Mouse (Mus musculus) layer of hippocampus, adult 18-20 months (tissue): Measurements from ENCODE around the gene Trim28. TPM values are rescaled to one million over a fixed set of nuclear protein-coding genes. Genes with fewer than 3 reads are reported as not detected.

Experiments used
- DNase-seq, 2 experiments: peaks; one replicate each; pipeline ENCODE4 v3.0.0; 2022; ENCODE audit warnings: low spot score in 2 of 2
- total RNA-seq, 2 experiments: library from RNA; stranded (reverse); gene quantifications; 2 replicates each; pipeline ENCODE4 v1.2.3; 2021

Gene Trim28
- total RNA-seq, 2 experiments from 2014 or later, result 216 to 246 TPM

- no peak for DNase-seq
Observed at GRCm38 (mm10) chr7:13032541-13032940, 33.6 kb downstream of the Trim28 start.

DNA sequence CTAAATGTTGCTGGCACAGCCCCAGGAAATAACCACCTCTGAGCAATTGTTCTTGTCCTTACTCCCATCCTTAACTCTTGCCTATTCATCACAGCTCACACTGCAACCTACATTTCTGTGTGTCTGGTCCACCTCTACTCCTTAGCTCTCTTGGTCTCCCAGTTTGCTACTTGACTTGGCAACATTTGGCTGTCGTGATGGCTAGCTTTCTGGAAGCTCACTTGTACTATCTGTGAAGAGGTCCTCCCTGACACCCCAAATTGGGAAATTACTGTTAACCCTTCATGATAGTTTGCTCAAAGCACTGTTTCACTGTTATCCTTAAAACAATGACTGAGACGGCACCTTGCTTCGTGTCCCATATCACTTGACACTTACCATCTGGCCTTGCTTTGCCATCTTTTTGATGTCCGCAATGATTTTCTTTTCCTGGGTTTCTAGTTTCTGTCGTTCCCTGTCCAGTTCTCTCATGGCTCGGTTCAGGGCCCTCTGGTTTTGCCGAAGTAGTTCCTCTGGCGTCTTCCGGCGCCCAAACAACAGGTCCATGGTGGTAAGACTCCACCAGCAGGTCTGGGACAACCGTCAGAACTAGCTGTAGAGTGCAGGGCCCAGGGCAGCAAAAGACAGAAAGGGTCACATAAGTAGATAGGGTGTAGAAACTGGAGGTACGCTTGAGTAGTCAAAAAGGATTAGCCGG lies 34.7 kb downstream of the Trim28 start:
- DNase-seq, result no peak

DNA sequence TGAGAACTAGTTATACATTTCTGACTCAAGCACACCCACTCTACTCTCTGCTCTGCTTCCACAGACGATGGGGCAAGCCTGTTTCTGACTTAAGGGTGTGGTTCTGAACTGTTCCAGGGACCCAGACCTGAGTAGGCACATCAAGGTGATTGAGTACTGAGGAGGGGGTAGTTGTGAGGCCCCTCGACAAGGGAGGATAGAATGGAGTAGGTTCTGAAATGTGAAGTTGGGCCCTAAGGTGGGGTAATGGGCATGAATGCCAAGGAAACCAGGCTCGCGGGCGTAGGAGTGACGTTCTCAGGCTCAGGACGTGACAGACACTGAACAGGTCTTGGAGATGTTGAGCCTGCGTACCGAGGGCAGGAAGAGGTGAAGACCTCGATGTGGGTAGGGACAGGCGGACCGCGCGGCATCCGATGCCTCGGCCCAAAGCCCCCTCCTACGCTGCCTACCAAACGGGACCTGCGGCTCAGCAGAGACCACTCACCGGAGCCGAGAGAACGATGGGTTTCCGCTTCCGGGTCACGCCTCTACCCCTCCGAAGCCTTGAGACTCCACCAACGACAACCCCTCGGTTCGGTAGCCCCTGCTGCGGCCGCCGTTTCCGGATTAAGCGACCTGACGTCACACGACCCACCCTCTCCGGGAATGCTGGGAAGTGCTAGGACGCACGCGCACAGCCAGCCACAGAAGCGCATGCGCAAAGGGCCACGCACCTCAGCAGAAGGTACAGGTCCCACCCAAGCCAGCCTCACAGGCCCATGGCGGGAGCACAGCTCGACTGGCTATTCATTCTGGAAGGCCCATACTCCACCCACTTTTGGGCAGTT lies 35.4 kb downstream of the Trim28 start, which contains the start of gene Chmp2a:
Chmp2a (minus strand) TSS at position 660 of the 830 bp plus-strand sequence.
- peak; percentile 98 for DNase-seq

DNA sequence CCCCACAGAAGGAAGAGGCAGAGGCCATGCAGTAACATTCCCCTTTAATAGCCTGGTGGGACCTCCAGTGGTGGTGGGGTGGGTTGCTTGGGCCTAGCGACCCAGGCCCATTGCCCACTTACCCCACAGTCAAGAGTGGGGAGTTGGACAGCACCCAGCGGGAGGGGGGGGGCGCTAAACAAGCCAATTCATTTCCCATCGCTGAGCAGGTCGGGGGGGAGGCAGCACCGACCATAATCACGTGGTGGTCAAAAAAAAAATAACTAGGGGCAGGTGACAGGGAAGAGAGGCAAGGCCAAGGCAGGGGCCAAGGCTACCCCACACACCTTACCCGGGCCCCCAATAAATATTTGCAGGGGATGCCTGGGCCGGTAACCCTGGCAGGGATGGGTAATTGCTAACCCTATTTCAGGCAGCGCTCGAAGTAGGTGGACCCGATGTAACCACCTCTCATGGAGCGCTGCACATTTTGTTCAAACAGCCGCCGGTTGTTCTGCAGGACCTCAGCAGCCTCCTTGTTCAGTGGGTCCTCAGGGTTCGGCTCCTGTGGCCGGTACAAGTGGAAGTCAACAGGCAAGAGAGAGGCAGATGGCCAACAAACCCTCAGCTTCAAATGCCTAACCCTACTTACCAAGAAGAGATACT lies 36.4 kb downstream of the Trim28 start:
- DNase-seq, result no peak

- no peak for DNase-seq
Observed at GRCm38 (mm10) chr7:13036806-13037205, 37.9 kb downstream of the Trim28 start.

- DNase-seq, result no peak
Observed at GRCm38 (mm10) chr7:13037366-13037765, 38.5 kb downstream of the Trim28 start.

- DNase-seq, result peak; percentile 99 to 100
Observed at GRCm38 (mm10) chr7:13037901-13038555, 39.1 kb downstream of the Trim28 start, which contains the start of gene Ube2m. Gene Ube2m (minus strand): TSS chr7:13038275.

GRCm38 (mm10) chr7:13038621-13039169 lies 39.8 kb downstream of the Trim28 start:
- no peak for DNase-seq

DNA sequence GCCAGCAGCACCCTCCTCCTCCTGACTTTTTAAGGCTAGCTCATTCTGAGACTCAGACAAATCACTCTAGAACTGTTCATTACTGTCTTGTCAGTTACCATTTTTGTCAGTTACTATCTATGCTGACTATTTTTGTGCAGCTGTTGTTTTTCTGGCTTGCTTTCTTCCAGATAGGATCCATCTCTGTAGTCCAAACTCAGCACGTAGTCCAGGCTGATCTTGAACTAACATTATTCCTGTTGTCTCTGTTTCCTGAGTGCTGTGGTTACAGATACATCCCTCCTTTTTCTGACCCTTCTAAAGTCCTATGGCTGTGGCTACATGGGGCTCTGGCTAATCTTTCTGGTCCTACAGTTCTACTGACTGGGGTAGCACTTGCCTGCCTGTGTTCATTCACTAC lies 40.3 kb downstream of the Trim28 start:
- no peak for DNase-seq

- DNase-seq, result no peak
Observed at GRCm38 (mm10) chr7:13041256-13041655, 42.3 kb downstream of the Trim28 start.

DNA sequence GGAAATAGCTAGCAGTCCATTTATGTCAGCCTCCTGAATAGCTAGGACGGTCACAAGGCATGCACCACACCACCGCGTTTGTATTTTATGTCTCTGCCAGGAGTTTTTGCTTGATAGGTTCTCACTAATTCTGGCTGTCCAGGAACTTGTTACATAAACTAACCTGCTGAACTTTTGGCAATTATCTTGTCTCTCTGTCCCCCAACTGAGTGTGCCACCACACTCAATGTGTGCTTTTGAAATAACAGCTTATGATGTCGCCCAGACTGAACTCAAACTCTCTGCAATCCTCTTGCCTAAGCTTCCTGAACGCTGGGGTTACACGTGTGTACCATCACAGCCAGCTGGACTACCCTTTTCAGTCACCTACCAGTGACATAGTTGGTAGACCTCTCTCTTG lies 43.6 kb downstream of the Trim28 start:
- no peak for DNase-seq

DNA sequence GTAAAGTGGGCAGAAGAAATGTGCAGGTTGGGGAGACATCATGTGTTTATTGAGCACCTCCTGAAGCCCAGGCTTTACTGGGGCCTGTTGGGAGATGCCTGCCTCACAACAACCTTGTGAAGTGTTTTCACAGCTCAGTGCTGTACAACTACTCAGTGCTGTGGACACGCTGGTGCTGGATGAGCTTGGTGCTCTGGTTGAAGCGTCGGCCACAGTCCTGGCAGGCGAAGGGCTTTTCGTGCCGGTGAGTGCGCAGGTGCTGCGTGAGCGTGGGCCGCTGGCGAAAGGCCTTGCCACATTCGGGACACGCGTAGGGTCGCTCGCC lies 44.2 kb downstream of the Trim28 start:
- no peak for DNase-seq

GRCm38 (mm10) chr7:13043445-13044253 lies 44.7 kb downstream of the Trim28 start:
- DNase-seq, result no peak

DNA sequence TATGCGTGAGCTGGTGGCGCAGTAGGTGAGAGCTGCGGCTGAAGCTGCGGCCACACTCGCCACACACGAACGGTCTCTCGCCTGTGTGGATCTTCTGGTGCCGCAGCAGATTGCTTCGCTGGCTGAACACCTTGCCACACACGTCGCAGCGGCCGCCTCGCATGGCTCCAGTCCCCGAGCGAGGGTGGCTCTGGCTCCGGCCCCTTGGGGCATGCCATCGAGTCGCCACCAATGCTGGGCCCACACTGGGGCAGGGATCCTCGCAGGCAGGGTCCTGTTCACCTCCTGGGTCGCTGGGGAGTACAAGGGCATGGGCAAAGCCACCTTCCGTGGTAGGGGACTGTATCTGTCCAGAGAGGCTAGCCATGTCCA lies 45.3 kb downstream of the Trim28 start:
- DNase-seq, result no peak

GRCm38 (mm10) chr7:13046084-13046483 lies 47.2 kb downstream of the Trim28 start:
- no peak for DNase-seq

DNA sequence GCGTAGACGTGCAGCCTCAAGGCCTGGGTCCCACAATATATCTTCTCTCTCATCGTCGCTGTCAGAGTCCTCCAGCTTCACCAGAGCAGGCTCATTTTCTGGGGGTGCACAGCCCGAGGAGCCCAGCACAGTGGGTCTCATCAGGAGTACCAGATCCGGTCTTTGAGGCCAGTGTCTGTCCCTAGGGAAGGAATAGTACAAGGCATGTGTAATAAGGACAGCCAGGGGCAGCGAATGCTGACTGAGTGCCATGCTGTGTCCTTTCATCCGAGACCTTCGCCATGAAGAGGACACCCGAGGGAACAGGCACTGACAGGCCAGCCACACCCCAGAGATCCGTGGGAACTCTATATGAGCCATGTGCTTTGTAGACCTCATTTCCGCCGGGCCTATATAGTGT lies 54.1 kb downstream of the Trim28 start:
- DNase-seq, result no peak

GRCm38 (mm10) chr7:13053501-13053900 lies 54.6 kb downstream of the Trim28 start:
- DNase-seq, result no peak

DNA sequence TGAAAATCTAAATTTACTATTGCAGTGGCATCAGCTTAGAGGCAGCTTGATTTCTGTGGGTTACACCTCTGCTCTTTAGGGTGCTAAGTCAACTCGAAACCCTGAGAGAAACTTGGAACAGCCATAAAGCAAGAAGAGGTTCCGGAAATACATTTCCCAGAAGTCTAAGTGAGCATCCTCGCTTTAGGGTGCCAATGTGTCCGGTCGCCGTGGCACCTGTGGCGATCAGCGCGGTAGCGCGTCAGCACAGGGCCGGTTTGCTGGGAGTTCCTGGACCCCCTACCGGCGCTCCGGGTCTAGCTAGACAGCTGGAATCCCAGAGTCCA lies 55.0 kb downstream of the Trim28 start:
- DNase-seq, result no peak

DNA sequence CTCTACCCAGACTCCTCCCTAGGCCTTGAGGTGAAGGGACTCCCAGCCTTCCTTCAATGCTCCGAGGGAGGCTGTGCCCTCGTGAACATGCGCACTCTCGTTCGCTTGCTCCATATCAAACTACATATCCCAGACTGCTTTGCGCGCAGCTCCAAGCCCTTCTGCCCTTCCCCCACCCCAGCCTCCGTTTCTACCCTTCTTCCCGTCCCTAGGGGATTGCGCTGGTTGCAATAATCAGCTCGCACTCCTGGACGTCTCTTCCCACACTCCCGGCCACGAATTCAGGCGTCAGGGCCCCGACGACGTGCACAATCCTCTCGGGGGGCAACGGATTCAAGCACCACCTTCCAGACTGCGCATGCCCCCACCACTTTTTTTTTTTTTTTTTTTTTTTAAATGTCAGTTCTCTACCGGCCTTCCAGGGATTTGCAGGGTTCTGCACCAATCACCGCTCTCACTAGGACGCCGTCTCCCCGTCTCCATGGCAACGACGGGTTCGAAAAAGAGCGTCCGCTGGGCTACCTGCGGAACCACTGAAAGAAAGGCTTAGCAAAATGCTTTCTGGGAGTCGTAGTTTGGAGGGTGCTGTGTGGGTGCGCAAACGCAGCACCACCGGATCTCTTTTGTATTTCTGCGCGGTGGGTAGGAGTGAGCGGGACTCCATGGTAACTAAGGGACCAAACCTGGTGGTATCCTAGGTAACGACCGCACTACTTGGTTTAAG lies 55.5 kb downstream of the Trim28 start, which contains the start of gene Mzf1:
Mzf1 (minus strand) TSS at position 478 of the 724 bp plus-strand sequence.
- peak; percentile 95 to 98 for DNase-seq
